Mouse (Mus musculus) layer of hippocampus, postnatal 10 days (tissue): ENCODE data around the gene Bcl3. TPM values are rescaled to one million over a fixed set of nuclear protein-coding genes. Genes with fewer than 3 reads are reported as not detected.
A peak's percentile ranks its signal among the peaks of the same experiment; 100 is the strongest.

Source experiments
- DNase-seq, 2 experiments: peaks; one replicate each; pipeline ENCODE4 v3.0.0; 2021; ENCODE audit warnings: low spot score in 2 of 2
- total RNA-seq, 2 experiments: library from RNA; stranded (reverse); gene quantifications; 2 replicates each; pipeline ENCODE4 v1.2.3; 2021

The Bcl3 gene
- total RNA-seq, 2 experiments from 2014 or later = 0.85 to 0.87 TPM

GRCm38 (mm10) chr7:19834055-19834454 is 11.5 kb upstream of the Bcl3 start:
- no peak for DNase-seq

- no peak for DNase-seq
Measured at GRCm38 (mm10) chr7:19831837-19832236, 9.3 kb upstream of the Bcl3 start.

- peak in 1 of 2 experiments; percentile 26 for DNase-seq
Measured at GRCm38 (mm10) chr7:19830682-19831156, 8.1 kb upstream of the Bcl3 start.

GRCm38 (mm10) chr7:19829694-19830093 is 7.1 kb upstream of the Bcl3 start:
- DNase-seq = no peak

GRCm38 (mm10) chr7:19826756-19827155 is 4.2 kb upstream of the Bcl3 start:
- no peak for DNase-seq

GRCm38 (mm10) chr7:19824182-19824973 is 1.8 kb upstream of the Bcl3 start:
- DNase-seq = peak in 1 of 2 experiments; percentile 36

- DNase-seq = no peak
Measured at GRCm38 (mm10) chr7:19823256-19824181, 949 bp upstream of the Bcl3 start.

- no peak for DNase-seq
Measured at GRCm38 (mm10) chr7:19822193-19822592, 377 bp downstream of the Bcl3 start.

- DNase-seq = no peak
Measured at GRCm38 (mm10) chr7:19821633-19822032, 937 bp downstream of the Bcl3 start.

- no peak for DNase-seq
Measured at GRCm38 (mm10) chr7:19820347-19821048, 2.1 kb downstream of the Bcl3 start.

- no peak for DNase-seq
Measured at GRCm38 (mm10) chr7:19818875-19819274, 3.7 kb downstream of the Bcl3 start.

GRCm38 (mm10) chr7:19818440-19818839 is 4.1 kb downstream of the Bcl3 start:
- no peak for DNase-seq

- no peak for DNase-seq
Measured at GRCm38 (mm10) chr7:19817382-19818105, 5.0 kb downstream of the Bcl3 start.

GRCm38 (mm10) chr7:19816224-19816771 is 6.3 kb downstream of the Bcl3 start:
- DNase-seq = peak; percentile 43 to 61

GRCm38 (mm10) chr7:19815296-19816223 is 7.0 kb downstream of the Bcl3 start:
- DNase-seq = no peak

GRCm38 (mm10) chr7:19813579-19814122 is 8.9 kb downstream of the Bcl3 start:
- DNase-seq = no peak

GRCm38 (mm10) chr7:19813161-19813560 is 9.4 kb downstream of the Bcl3 start:
- DNase-seq = no peak

GRCm38 (mm10) chr7:19811114-19811513 is 11.5 kb downstream of the Bcl3 start:
- DNase-seq = peak; percentile 28 to 42

GRCm38 (mm10) chr7:19809369-19809768 is 13.2 kb downstream of the Bcl3 start:
- DNase-seq = peak in 1 of 2 experiments; percentile 29
